Mouse (Mus musculus): ENCODE measurements around the gene Tmed2. TPM values are rescaled to one million over a fixed set of nuclear protein-coding genes. Genes with fewer than 3 reads are reported as not detected.
A peak's percentile ranks its signal among the peaks of the same experiment; 100 is the strongest.

Gene Tmed2
- total and polyA plus RNA-seq, 2 experiments from 2014 or later: 331 to 404 TPM

DNA sequence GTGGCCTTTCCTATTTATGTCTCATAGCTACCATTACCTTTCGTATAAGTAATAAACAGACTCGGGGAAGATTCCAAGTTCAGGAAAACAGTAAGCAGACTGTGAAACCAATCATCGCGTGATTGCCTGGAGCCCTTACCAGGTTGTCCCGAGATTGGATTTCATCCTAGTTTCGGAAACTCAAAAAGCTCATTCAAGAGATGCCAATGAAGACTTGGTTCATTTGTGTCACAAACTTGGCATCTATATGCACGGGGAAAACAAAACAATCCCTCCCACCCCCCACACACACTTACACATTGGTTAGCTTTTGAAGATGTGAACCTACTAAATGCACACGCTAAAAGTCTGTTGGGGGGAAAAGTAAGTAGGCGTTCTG is 11.6 kb downstream of the Tmed2 start:
- peak overlapping the region; percentile 93 for H3K4me3 ChIP-seq (ENCODE audit: low read depth, low read length)
- peaks cover 43% of the 10 kb centered on the region for H3K36me3 ChIP-seq (replicated peaks; ENCODE audit: control insufficient read depth, insufficient read depth, low read length)
- H3K4me1 ChIP-seq (ENCODE audit: control insufficient read depth, insufficient read depth): peaks cover 5% of the 10 kb centered on the region
- H3K27me3 ChIP-seq (ENCODE audit: control insufficient read depth, insufficient read depth, low read length): no peaks in the 10 kb centered on the region
- H3K27ac ChIP-seq (ENCODE audit: low read depth): peak overlapping the region; percentile 88
- DNase-seq (ENCODE audit: low spot score): no peak
- peak overlapping the region; percentile 74 for H3K9ac ChIP-seq (replicated peaks; ENCODE audit: low read depth, low read length)
- no peak for TF ChIP-seq CTCF (IDR thresholded peaks at IDR 0.05; ENCODE audit: low read depth)
- no peak for TF ChIP-seq EP300 (IDR thresholded peaks at IDR 0.05; ENCODE audit: low read depth)
- WGBS: 6% methylated on average over 9 of the region's 9 CpGs
- no peak for ATAC-seq (ENCODE audit: insufficient read depth, low read depth)
- H3K9me3 ChIP-seq (replicated peaks; ENCODE audit: control insufficient read depth, low read length): no peaks in the 10 kb centered on the region
- peak overlapping the region; percentile 89 for H3K4me2 ChIP-seq (ENCODE audit: low read depth, low read length)

DNA sequence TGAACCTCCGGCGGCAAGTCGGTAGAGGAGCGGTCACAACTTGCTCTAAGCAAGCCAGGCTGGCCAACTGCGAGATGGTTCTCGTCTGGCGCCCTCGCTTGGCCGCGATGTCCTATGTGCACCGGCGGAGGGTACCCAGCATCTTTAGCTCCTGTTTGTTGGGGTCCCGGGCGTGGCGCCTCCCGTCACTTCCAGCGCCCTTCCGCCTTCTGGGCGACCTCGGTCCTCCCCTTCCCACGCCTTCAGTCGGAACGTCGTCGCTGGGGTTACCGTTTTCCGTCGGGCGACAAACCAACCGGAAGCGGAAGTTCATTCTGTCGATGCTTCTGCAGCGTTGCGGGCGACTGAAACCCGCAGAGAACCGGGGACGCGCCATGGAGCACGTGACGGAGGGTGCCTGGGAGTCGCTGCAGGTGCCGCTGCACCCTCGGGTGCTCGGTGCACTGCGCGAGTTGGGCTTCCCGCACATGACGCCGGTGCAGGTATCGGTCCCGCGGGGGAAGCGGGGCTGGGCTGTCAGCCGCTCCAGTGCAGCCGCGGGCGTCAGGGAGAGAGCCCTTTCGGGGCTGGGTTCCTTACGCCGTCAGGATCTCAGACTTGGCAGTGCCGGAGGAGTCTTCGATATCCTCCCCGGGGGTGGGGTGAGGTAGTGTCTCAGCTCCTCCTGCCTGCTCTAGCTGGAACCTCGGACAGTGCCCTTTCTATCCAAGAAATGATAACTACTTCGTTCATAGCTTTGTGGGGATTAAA is 12.2 kb downstream of the Tmed2 start, which contains the start of gene Ddx55:
TSS of gene Ddx55 (plus strand) at position 307 of the 750 bp plus-strand sequence.
- Histone ChIP-seq H3K4me1 (ENCODE audit: control insufficient read depth, insufficient read depth) (peaks cover 5% of the 10 kb centered on the region), H3K4me3 (ENCODE audit: low read depth, low read length) (peak within 1 kb of the TSS; percentile 93), H3K9ac (replicated peaks; ENCODE audit: low read depth, low read length) (peak within 1 kb of the TSS; percentile 74), H3K27me3 (ENCODE audit: control insufficient read depth, insufficient read depth, low read length) (no peaks in the 10 kb centered on the region), H3K4me2 (ENCODE audit: low read depth, low read length) (peak within 1 kb of the TSS; percentile 89), H3K27ac (ENCODE audit: low read depth) (peak within 1 kb of the TSS; percentile 88), H3K36me3 (replicated peaks; ENCODE audit: control insufficient read depth, insufficient read depth, low read length) (peaks cover 40% of the 10 kb centered on the region), H3K9me3 (replicated peaks; ENCODE audit: control insufficient read depth, low read length) (no peaks in the 10 kb centered on the region)
- DNase-seq (ENCODE audit: low spot score) (peak; percentile 92), ATAC-seq (ENCODE audit: insufficient read depth, low read depth) (peak; percentile 91)
- under 1% methylated on average over 65 of the region's 66 CpGs for WGBS
- TF ChIP-seq EP300 (IDR thresholded peaks at IDR 0.05; ENCODE audit: low read depth) (no peak), CTCF (IDR thresholded peaks at IDR 0.05; ENCODE audit: low read depth) (no peak)

DNA sequence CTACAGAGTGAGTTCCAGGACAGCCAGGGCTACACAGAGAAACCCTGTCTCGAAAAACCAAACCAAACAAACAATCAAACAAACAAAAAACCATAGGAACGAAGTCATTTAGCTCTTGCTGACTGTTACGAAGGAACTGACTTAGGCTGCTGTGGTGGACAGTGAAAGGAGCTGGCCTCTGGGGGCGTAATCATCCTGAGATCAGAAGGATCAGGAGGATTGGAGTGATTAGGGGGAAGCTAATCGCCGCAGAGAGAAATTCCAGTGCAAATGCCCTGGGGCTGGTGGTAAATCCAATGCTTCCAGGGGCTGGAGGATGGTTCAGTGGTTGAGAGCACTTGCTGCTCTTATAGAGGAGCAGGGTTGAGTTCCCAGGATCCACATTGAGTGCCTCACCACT is 13.1 kb downstream of the Tmed2 start:
- no peak overlapping the region for H3K27ac ChIP-seq (ENCODE audit: low read depth)
- no peak for DNase-seq (ENCODE audit: low spot score)
- no peaks in the 10 kb centered on the region for H3K9me3 ChIP-seq (replicated peaks; ENCODE audit: control insufficient read depth, low read length)
- 73% methylated on average over 6 of the region's 6 CpGs for WGBS
- ATAC-seq (ENCODE audit: insufficient read depth, low read depth): no peak
- no peak overlapping the region for H3K4me3 ChIP-seq (ENCODE audit: low read depth, low read length)
- H3K36me3 ChIP-seq (replicated peaks; ENCODE audit: control insufficient read depth, insufficient read depth, low read length): peaks cover 40% of the 10 kb centered on the region
- TF ChIP-seq CTCF (IDR thresholded peaks at IDR 0.05; ENCODE audit: low read depth) (no peak), EP300 (IDR thresholded peaks at IDR 0.05; ENCODE audit: low read depth) (no peak)
- H3K27me3 ChIP-seq (ENCODE audit: control insufficient read depth, insufficient read depth, low read length): no peaks in the 10 kb centered on the region
- 0 out of 2 replicates have a peak overlapping the region, but pooled peaks have one; percentile 89 for H3K4me2 ChIP-seq (ENCODE audit: low read depth, low read length)
- H3K4me1 ChIP-seq (ENCODE audit: control insufficient read depth, insufficient read depth): peaks cover 5% of the 10 kb centered on the region
- no peak overlapping the region for H3K9ac ChIP-seq (replicated peaks; ENCODE audit: low read depth, low read length)

DNA sequence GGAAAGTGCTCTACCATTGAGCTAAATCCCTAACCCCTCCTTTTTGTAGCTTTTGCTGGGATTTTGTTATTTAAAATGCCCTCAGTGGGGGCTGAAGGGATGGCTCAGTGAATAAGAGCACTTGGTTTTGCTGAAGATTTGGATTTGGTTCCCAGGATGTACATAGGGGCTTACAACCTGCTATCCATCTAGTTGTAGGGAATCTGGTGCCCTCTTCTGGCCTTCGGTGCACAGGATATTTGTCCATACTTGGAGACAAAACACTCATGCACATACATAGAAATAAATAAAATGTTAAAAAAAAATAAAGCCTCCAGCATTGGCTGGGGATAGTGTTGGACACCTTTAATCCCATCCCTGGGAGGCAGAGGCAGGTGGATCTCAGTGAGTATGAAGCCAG is 14.7 kb downstream of the Tmed2 start:
- 77% methylated on average over 1 of the region's 1 CpGs for WGBS
- Histone ChIP-seq H3K9me3 (replicated peaks; ENCODE audit: control insufficient read depth, low read length) (no peaks in the 10 kb centered on the region), H3K4me3 (ENCODE audit: low read depth, low read length) (no peak overlapping the region), H3K9ac (replicated peaks; ENCODE audit: low read depth, low read length) (no peak overlapping the region), H3K4me1 (ENCODE audit: control insufficient read depth, insufficient read depth) (peaks cover 5% of the 10 kb centered on the region), H3K27me3 (ENCODE audit: control insufficient read depth, insufficient read depth, low read length) (no peaks in the 10 kb centered on the region), H3K36me3 (replicated peaks; ENCODE audit: control insufficient read depth, insufficient read depth, low read length) (peaks cover 52% of the 10 kb centered on the region), H3K27ac (ENCODE audit: low read depth) (no peak overlapping the region), H3K4me2 (ENCODE audit: low read depth, low read length) (no peak overlapping the region)
- no peak for DNase-seq (ENCODE audit: low spot score)
- TF ChIP-seq CTCF (IDR thresholded peaks at IDR 0.05; ENCODE audit: low read depth) (peak; percentile 49), EP300 (IDR thresholded peaks at IDR 0.05; ENCODE audit: low read depth) (no peak)
- no peak for ATAC-seq (ENCODE audit: insufficient read depth, low read depth)

DNA sequence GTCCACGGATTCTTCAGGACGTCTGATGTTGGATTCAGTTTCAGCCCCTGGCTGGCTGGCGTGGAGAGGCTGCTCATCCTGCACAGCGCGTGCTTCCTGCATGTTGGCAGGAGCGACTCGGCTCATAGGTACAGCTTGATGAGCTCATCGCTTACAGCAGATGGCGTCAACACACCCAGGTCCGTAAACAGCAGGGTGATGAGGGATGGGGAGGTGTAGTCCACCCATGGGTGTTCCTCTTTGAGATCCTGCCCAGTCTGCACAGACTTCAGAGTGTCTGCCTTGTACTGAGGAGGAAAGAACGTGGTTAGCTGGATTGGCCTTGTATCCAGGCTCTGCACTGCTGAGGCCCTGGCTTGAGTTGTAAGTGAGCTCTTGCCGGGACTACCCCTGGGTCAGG is 30.6 kb downstream of the Tmed2 start:
- Histone ChIP-seq H3K9me3 (replicated peaks; ENCODE audit: control insufficient read depth, low read length) (no peaks in the 10 kb centered on the region), H3K4me3 (ENCODE audit: low read depth, low read length) (no peak overlapping the region), H3K9ac (replicated peaks; ENCODE audit: low read depth, low read length) (no peak overlapping the region), H3K27me3 (ENCODE audit: control insufficient read depth, insufficient read depth, low read length) (no peaks in the 10 kb centered on the region), H3K36me3 (replicated peaks; ENCODE audit: control insufficient read depth, insufficient read depth, low read length) (peaks cover 99% of the 10 kb centered on the region), H3K4me2 (ENCODE audit: low read depth, low read length) (no peak overlapping the region), H3K27ac (ENCODE audit: low read depth) (no peak overlapping the region), H3K4me1 (ENCODE audit: control insufficient read depth, insufficient read depth) (no peaks in the 10 kb centered on the region)
- TF ChIP-seq EP300 (IDR thresholded peaks at IDR 0.05; ENCODE audit: low read depth): no peak
- no peak for TF ChIP-seq CTCF (IDR thresholded peaks at IDR 0.05; ENCODE audit: low read depth)
- 78% methylated on average over 12 of the region's 12 CpGs for WGBS
- DNase-seq (ENCODE audit: low spot score) (no peak), ATAC-seq (ENCODE audit: insufficient read depth, low read depth) (no peak)

Data from heart, postnatal 0 days (tissue).